Mouse (Mus musculus): ENCODE results near the gene Tspan18. TPM values are rescaled to one million over a fixed set of nuclear protein-coding genes. Genes with fewer than 3 reads are reported as not detected.

The Tspan18 gene
- total RNA-seq, 2 experiments from 2014 or later = 26.3 to 26.9 TPM

DNA sequence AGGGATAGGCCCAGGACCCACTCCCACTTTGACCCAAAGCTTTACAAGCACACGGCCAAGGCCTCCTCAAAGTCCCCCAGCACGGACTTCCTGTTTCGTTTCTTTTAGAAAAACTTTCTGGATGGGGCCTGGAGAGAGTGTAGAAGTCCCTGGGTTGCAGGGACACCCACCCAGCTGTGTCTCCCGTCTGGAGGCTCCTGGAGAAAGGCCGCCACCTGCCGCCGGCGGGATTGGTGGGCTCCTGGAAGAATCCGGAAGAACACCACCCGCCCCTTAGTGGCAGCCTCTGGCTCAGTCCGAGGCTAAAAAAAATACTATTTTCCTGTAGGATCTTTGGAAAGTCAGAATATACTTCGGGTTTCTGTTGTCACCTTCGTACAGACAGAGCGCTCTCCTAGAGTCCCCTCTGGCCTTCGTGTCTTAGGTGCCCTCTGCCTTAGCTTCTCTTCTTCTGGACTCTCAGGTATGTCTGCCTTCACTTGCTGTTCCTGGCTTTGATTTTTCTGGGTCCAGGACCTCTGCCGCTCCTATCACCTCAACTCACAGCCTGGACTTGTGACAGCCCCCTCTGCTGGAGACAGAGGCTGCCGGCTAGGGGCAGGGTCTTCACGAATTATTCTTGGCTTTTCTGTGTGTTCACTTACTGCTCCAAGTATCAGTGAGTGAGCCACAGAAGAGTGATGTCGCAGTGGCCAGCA is 145.4 kb downstream of the Tspan18 start:
- no peak for DNase-seq (ENCODE audit: low spot score in 2 of 2)

DNA sequence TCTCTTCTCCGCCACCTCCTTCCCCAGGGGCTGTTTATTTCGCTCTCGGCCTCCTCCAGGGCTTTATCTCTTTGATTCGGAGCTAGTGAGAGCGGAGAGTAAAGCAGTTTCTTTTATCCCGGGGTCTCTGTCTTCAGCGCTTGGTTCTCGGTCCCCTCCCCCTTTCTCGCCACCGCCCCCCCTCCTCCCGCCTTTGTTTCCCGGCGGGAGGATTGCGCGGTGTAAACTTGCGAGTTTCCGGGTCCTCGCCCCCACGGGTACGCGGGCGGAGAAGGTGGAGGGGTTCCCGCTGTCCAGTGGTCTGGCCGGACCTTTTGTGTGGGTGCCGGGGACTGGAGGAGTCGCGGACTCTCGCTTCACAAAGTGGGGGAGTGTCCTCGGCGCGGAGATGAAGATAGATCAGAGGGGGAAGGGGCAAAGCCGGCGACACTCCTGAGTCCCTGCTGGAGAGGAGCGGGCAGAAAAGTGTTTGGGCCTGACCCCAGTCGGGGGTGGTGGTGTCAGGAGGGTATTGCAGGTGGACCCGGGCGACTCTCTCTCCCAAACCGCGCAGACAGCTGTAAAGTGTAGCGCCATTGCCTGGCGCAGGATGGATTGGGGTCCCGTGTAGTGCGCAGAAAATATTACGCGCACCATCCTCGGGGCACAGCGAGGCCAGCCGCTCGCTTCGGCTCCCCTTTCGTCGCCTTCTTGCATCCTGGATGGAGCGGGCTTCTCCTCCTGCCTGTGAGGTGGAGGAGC is 146.1 kb downstream of the Tspan18 start:
- DNase-seq (ENCODE audit: low spot score in 2 of 2) = no peak

DNA sequence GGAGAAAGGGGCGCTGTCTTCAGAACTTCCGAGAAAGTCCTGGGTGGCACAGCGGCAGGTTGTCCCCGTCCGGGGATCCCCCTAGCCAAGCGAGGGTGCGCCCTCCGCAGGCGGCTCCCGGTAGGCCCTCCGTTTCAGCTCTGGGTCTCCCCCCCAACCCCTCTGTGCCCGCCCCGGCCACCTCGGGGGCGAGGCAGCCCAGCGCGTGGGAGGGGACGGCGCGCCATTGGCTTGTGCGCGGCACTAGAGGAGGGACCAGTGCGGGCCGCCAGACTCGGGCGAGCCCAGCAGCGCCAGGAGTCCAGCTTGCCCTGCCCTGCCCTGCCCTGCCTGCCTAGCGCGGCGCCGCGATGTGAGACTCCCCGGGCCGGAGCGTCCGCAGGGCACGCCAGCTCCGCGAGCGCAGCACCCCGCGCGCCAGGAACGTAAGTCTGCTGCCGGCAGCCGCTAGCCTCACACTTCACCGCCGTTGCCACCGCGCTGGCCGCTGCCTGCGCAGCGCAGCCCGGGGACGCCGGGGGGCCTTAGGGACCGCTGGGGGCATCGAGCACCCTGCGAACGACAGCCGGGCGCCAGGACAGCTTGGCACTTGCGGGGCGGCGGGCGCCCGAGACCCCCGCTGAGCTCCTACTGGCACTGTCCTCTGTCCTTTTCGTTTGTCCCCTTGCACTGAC is 146.8 kb downstream of the Tspan18 start, which contains the start of gene Trp53i11:
Gene Trp53i11 (plus strand): TSS at position 226 of the 674 bp plus-strand sequence.
- peak; percentile 61 to 75 for DNase-seq (ENCODE audit: low spot score in 2 of 2)

- no peak for DNase-seq (ENCODE audit: low spot score in 2 of 2)
Observed at GRCm38 (mm10) chr2:93182859-93183258, 151.4 kb downstream of the Tspan18 start.

DNA sequence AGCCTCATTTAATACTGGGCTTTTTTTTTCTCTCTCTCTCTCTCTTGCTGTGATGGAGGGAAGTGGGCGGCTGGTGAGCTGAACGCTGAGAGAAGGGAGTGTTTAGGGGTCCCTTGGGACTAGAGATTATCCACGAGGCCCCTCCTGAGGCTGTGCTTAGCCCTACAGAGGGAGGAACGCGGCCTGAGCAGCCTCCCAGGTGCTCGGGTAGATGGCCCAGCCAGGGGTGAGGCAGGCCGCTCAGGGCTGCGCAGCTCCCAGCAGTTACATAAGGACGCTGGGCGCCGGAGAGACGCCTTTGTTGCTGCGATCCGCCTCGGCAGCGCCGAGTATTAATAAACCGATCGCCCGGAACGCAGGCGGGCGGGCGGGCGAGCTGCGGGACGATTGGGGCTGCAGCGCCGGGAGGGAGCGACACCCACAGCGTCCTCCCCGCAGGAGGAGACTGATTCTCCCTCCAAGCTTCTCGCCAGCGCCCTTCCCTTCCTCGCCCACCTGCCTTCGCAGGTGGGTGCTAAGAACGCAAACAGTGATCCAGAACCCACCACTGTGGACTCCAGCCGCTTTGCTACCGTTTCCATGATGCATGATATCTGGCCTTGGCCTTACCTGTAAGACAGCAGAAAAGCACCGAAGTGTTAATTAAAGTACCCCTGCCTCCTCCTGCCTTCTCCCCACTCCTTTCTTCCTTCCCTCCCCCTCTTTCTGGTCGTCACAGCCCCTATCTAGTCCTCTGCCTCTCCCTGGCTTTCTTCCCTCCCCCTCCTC is 154.0 kb downstream of the Tspan18 start:
- DNase-seq (ENCODE audit: low spot score in 2 of 2) = no peak

- DNase-seq (ENCODE audit: low spot score in 2 of 2) = no peak
Observed at GRCm38 (mm10) chr2:93179603-93180002, 154.7 kb downstream of the Tspan18 start.

- DNase-seq (ENCODE audit: low spot score in 2 of 2) = no peak
Observed at GRCm38 (mm10) chr2:93178313-93178677, 156.0 kb downstream of the Tspan18 start.

DNA sequence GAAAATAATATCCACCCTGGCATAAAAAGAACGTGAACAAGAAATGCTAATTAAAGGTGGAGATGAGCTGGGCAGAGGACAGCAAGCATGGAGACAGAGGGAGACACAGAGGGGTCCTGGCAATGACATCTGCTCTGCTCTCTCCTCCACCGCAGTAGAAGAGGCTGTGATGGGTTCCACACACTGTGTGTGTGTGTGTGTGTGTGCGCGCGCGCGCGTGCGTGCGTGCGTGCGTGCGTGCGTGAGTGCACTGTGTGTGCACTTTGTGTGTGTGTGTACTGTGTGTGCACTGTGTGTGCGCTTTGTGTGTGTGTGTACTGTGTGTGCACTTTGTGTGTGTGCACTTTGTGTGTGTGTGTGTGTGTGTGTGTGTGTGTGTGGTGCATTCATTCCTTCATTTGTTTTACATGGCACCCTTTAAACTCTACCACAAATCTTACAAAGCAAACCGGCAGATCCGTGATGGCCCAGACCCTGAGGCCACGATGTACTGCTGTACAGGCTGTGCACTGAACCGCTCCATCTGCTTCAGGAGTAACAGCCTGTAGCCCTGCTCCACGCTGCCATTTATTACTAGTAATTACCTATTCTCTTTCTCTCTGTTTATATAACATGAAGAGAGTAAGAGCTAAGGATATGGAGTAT is 156.5 kb downstream of the Tspan18 start:
- no peak for DNase-seq (ENCODE audit: low spot score in 2 of 2)

DNA sequence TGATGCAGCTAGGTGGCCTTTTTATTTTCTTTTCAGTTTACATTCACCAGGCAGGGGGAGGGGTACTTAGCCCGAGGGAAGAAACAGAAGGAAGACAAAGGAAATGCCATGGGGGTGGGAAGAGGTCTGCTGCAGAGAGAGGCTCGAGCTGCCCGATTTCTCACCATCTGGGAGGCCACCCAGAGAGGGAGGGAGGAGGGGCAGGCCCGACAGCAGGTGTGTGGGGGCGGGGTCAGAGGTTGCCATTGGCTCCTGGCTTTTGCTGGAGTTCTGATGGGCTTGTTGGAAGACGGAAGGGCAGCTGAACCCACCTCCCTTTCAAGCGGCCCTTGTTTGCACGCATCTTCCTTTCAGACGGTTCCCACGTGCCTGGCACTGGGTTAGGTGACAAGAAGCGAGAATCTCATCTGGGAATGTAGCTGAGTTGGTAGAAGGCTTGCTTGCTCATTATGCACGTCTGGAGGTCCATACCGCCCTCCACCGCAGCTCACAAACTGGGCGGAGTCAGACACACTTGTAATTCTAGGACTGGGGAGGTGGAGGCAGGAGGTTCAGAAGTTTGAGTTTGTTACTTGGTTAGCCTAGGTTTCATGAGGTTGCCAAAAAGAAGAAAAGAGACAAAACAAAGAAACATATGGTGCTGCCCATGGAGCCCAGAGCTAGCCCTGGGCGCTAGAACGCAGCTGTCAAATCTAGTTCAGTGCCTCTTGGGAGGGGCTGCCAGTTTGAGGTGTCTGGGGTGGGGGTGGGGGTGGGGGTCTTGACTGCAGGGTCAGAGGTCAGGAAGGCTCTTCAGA is 157.2 kb downstream of the Tspan18 start:
- DNase-seq (ENCODE audit: low spot score in 2 of 2) = no peak

DNA sequence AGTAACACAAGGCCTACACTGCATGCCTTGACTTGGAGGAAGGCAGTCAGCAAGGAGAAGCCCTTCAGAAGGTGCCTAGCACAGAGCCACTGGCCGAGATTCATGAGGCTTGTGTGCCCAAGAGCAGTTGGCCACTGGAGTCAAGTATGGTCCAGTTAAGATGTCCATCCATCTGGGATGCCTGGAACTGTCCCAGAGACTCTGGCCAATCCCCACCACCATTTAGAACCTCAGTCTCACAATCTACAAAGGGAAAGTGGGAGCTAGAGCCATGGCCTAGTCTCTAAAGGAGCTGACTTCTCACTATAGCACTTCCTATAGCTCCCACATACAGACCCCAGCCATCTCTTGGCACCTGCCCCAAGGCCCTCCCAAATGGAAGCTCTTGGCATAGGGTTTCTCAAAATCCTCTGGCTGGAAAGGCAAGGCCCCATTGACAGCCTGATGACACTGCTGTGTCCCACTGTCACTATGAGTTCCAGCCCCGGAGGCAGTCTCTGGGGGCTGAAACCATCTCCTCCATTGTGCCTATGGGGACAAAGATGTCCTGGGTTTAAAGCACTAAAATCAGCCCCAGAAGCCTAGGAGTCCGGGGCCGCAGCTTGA is 158.0 kb downstream of the Tspan18 start:
- no peak for DNase-seq (ENCODE audit: low spot score in 2 of 2)

- DNase-seq (ENCODE audit: low spot score in 2 of 2) = no peak
Observed at GRCm38 (mm10) chr2:93175721-93176120, 158.6 kb downstream of the Tspan18 start.

- no peak for DNase-seq (ENCODE audit: low spot score in 2 of 2)
Observed at GRCm38 (mm10) chr2:93175278-93175677, 159.0 kb downstream of the Tspan18 start.

DNA sequence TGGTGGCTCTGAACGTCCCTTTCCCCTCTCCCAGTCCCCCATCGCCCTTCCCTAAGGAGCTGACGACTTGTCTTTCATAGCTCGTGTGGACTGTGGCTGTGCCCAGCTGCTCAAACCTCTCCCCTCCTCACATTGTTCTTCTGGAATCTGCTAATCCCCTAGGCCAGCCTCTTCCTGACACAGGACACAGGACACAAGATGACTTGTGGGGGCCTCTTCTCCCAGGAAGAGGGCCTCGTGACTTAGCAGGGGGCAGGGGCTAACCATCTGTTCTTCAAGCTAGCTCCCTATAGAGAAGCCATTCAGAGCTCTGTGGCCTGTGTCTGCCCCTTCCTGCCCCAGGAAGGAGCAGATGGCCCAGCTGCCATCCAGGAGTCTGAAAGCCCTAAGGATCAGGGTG is 160.1 kb downstream of the Tspan18 start:
- DNase-seq (ENCODE audit: low spot score in 2 of 2) = no peak

DNA sequence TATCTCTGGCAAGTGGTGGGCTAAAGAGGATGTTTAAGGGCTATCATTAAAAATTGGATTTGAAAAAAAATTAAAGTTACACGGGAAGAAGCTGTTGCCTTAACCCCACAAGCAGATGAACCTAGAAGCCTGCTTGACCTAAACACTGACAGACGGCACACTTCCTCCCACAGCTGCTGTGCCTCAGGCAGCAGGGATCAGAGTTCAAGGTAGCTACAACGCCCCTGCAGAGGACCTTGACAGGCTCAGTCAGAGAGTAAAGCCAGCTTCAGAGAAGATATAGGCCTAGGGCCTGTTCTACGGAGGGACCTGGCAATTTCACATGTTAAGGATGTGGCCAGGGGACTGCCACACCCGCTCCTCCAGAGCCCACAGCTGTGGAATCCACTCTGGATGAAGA is 161.8 kb downstream of the Tspan18 start:
- DNase-seq (ENCODE audit: low spot score in 2 of 2) = no peak

DNA sequence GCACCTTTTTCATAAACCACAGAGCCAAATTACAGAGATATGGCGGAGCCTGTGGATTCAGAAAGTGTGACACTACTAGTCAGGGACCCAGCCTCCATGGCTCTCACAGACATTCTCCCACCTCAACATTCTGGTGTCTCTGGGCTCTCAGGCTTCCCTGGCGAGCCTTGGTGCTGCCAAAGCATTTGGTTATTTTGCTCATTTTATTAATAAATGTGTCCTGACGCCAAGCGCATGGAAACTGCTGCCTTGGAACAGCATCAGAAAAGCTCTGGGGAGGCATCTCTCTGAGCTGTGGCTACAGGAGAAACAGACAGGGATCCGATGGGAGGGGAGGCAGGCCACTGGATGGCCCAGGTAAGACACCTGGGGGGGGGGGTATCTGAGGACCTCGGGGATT is 162.4 kb downstream of the Tspan18 start:
- DNase-seq (ENCODE audit: low spot score in 2 of 2) = no peak

DNA sequence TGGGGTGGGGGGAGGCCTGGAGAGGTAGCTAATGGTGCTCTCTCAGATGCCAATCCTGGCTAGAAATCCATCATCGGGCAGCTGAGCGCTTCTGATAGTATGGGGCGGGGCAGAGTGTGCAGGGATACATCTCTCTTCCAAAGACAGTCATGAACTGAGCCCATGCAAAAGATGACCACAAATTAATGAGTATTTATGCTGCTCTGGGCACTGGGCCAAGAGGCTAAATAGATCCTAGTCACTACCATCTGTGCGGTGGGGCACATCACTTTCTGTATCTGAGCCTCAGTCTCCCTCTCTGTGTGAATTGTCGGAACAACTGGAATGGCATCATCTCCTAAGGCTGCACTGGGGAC is 163.5 kb downstream of the Tspan18 start:
- no peak for DNase-seq (ENCODE audit: low spot score in 2 of 2)

- DNase-seq (ENCODE audit: low spot score in 2 of 2) = no peak
Observed at GRCm38 (mm10) chr2:93170156-93170844, 164.0 kb downstream of the Tspan18 start.

GRCm38 (mm10) chr2:93166734-93167406 is 167.4 kb downstream of the Tspan18 start:
- DNase-seq (ENCODE audit: low spot score in 2 of 2) = no peak

- DNase-seq (ENCODE audit: low spot score in 2 of 2) = no peak
Observed at GRCm38 (mm10) chr2:93166295-93166694, 168.0 kb downstream of the Tspan18 start.

All from gastrocnemius, postnatal 4 days (tissue).